Mouse (Mus musculus) retina, postnatal 1 day (tissue): Measurements from ENCODE around the gene Rnase2b.
A peak's percentile ranks its signal among the peaks of the same experiment; 100 is the strongest.
"Not testable (repeated sequence)": the region's sequence is repeated elsewhere in the genome, so short reads cannot be mapped to it uniquely, and the experiment has no call there.

Experiments
- DNase-seq: peaks from one replicate; pipeline ENCODE4 v3.0.0-alpha.2; 2012

Rnase2b gene

DNA sequence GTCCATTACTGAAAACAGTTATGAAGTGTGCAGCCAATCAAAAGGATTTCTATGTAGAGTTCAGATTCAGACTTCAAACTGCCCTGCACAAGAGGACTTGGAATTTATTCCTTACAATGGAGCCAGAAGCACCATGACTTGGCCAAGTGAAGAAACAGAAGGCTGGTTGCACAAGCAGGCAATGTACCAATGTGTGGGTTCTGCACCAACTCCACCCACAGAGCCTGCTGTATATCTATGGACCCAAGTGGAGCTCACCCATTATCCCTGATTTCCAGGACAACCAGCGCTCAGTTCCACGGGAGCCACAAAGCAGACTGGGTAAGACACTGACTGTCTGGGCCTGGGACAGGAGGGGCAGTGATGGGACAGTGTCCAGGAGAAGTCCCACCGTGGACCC lies at the start of gene Rnase2b:
TSS of gene Rnase2b (plus strand) at position 285 of the 400 bp plus-strand sequence.
- not testable (repeated sequence) for DNase-seq

DNA sequence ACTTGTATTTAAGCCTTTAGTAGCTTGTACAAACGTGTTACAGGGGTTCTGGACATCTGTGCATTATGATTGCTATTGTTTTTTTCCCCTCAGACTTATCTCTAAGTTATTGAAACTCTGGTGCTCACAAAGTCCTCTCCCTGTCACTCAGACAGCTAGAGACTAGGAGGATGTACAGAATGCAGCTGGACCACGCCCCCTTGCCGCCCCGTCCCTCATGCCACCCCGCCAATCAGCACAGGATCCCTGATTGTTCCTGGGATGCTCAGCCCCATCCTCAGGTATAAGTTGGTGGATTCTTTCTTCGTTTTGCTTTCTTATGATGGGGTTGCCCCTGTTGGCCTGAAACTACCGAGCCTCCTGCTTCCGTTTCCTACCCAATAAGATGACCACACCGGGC lies 48.6 kb upstream of the Rnase2b start:
- peak; percentile 22 for DNase-seq

DNA sequence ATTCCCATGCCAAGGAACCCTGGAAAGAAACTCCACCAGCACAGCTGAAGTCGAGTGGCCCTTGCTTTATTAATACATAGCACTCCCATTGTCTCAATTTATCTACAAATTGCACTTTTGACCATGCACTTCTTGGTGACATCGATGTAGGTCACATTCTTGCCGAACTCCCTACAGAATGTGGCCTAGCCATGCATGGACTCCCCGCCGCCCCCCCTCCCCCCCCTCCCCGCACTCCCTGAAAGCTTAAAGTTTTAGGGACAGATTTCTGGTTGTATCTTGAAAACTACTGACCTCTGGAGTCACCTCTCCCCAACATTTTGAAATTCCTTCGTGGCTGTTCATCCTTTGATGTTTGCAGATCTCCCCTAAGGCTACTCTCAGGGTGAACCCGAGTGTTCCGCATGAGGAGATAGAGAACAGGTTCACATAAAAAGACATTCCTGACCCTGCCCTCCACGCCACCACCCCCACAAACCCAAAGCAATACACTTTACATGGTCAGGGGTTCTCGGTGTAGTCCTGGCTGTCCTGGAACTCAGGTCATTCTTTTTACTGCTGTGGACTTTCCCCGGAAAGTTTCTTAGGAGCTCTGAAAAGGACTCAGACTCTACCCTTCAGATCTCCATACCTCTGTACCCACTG lies 48.0 kb upstream of the Rnase2b start, which contains the start of gene Eddm3b:
TSS of gene Eddm3b (plus strand) at position 511 of the 645 bp plus-strand sequence.
- DNase-seq: no peak

DNA sequence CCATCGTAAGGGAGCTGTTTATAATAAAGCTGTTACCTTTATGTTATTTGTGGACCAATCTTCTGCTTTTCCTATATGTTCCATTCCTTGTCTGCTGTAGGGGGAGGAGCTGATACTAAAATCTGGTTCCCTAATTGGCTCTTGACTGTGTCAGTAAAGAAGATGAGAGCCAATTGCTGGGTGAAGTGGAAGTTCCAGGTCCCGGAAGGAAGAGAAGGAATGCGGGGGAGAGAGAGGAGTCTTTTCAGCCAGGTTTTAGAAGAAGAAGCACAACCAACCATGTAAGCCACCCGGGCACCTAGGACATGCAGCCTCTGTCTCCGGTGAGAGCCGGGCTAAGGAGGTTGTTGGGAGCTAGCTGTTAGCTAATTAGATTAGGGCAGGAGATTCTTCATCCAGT lies 36.4 kb upstream of the Rnase2b start:
- no peak for DNase-seq

DNA sequence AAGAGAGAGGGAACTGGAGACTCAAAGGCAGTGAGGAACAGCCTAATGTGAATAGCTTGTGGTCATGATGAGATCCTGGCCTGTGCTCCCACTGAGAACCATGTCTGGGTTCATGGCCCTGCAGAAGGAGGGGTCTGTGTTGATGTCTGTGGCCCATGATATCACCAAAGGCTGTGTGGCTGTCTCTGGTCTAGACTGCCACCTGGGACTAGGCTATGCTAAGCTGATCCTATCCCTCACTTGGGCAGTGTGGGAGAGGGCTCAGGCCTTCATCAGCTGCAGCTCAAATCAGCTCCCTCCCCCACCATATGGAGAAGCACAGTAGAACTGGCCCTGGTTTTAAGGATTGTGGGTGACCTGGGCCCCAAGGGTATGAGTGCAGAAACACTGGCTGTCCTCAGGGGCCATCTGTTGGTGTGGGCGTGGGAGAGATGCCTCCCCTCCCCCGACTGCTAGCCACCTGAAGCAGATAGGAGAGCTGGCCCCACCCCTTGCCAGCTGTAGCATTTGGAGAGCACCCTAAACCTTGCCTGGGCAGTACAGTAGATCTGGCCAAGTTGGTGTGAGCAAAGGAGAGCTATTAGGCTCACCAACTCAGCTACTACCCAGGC lies 34.3 kb upstream of the Rnase2b start:
- no peak for DNase-seq

DNA sequence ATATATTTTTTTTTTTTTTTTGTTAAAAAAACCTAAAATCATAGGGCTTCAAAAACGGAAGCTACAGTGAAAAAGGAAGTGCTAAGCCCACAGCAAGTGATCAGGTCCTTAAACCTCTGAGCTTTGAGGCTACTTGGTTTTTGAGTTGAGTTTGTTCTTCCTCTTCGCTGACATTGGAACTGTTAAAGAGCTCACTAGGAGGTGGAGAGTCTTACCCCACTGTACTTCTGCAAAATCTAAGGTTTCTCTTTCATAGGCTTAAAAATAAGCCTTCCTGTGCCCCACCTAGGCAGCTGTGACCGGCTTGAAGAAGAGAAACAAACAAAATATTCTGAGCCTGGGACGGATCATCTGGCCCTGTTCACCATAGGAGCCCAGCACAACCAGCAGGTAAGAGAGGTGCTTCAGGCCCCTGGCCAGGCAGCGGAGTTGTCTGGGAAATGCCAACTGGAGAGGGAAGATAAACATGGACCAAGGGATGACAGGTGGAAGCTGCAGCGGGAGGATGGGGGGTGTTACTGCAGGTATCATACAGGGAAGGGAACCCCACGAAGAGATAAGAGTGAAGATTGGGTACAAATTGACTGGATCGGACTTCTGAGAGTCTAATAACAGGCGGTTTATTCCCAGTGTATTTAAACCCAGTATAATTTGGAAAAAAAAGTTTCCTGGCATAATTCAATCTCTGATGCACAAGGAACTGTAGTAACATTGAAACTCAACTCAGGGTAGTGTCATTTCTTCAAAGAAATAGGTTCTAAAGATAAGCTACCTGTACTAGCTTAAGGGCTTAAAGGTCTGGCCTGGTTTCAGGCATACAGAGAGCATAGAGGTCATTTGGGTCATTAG lies 33.1 kb upstream of the Rnase2b start:
- DNase-seq: no peak

DNA sequence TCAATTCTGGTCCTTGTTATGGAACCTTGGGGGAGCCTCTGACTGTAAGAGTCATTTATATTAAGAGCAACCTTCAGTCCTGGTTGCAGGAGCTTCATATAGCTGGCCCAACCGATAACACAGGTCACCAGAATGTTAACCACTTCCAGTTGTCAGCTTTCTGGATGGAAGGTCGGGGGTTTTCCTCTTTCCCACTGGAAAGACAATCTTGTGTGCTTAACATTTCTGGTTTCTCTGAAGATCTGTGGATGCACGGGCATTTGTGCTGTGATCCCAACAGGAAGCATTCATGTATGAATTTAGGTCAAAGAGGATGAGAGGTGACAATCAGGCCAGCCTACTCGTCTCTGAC lies 32.5 kb upstream of the Rnase2b start:
- DNase-seq: no peak

DNA sequence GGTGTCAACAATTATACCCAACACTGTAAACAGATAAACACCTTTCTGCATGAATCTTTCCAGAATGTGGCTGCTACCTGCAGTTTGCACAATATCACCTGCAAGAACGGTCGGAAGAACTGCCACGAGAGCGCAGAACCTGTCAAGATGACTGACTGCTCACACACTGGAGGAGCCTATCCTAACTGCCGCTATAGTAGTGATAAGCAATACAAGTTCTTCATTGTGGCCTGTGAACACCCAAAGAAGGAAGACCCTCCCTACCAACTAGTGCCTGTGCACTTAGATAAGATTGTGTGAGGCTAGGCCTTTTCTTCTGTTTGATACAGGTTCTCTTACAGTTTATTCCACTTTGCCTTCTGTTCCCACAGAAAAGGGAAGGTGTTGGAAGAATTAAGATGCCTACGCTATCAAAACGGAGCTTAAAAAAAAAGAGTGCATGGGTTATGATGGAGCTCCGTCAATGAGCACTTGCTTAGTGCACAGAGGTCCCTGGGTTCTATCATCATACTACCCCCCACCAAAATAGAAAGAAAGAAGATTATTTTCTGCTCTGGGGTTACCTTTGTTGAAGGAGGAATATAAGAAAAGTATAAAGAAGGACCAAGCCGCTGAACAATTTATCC lies 31.6 kb upstream of the Rnase2b start:
- DNase-seq: no peak

DNA sequence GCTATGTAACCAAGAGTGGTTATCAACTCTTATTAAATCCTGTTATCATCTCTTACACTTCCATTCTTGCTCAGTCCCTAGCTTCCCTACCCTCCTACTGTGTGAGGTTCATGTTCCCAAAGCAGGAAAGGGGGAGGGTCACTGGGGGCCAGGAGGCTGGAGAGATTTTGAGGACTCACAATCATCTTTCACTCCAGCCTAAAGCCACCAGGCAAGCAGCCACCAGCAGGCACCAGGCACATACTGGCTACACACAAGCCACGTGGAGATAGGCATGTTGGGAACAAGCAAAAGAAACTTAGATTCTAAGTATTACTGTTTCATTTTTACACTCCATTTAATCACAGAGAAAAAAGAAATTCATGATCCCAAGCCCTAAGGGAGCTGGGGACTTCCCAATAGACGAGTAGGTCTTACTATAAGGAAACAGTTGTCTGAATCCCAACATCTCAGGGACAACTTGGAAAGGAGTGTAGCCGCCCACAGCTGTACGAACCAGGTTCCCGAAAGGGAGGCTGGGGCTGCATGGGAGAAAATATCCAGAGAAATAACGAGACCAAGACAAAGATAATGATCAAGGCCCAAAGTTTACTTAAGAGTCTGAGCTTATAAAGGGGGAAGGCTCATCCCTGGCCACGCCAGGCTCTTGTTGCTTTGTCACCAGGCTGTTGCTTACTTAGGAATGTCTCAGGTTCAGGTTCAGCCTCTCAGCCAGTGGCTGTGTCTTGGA lies 30.8 kb upstream of the Rnase2b start:
- DNase-seq: no peak

DNA sequence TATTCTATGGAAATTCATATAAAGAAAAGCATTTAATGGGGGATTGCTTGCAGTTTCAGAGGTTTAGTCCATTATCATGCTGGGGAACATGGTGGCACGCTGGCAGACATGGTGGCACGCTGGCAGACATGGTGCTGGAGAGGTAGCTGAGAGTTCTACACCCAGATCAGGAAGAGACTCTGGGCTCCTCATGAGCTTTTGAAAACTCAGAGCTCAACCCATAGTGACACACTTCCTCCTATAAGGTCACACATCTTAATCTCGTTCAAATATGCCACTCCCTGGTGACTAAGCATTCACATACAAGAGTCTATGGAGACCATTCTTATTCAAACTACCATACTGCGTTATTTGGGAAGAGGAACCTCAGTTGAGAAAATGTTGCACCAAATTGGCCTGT lies 29.7 kb upstream of the Rnase2b start:
- no peak for DNase-seq

DNA sequence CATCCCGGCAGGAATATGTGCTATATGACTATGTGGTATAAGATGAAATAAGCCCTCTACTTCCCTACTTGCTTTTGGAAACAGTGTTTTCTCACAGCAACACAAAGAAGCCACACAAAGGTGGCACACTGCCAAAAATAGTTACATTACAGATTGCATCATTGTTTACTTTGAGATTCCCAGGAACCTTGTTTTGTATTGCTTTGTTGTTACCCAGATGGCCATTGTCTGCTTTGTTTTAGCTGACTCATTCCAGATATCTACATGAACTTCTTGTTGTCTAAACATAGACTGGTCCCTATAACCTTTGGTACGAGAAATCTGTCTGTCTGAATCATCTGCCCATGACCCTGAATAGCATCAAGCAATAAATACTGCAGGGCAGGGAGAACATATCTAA lies 21.7 kb upstream of the Rnase2b start:
- peak; percentile 62 for DNase-seq

DNA sequence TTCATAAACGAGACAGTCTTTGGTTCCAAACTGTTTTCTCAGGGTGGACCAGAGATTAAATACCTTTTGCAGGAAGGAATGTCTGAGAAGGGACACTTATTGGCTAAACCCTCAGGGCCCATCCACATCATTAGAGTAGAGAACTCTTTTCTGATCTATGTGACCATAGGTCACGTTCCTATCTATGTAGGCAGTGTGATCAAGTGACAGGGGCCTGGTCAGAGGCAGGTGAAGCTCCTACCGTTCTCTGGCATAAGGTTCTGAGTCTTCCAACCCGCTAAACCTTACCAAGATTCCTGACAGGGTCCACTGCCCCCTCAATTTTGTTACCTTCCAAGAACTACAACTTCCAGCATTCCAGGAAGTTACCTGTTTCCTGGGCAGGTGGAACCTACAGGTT lies 19.9 kb upstream of the Rnase2b start:
- DNase-seq: no peak

DNA sequence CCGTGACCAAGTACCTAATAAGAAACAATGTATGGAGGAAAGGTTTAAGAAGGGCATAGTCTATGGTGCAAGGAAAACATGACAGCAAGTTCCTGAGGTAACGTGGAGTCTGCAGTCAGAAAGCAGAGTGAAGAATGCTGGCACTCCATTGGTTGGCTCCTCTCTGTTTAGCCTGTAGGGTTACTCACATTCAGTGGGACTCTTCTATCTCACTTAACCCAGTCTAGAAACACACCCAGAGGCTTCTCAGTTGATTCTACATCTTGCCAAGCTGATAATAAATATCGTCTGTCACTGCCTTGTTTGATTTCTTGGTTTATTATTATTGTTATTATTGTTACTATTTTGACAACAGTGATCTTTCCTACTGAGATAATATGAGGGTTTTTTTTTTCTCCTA lies 19.5 kb upstream of the Rnase2b start:
- DNase-seq: no peak

DNA sequence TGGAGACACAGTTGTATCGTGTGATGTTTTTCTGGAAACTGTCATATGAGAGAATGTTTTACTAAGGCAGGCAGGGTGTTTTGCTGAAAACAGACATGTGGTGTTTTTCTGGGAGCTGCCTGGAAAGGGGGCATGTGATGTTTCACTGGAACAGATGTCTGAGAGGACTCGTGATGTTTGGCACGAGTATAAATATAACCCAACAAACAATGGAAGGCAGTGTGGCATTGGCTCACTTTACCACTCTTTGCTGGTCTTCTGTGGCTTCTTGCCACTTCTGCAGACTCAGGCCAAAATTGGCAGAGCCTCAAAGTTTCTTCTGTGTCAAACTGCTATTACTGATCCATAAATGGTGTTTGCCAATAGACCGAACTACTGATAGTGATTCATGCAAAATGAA lies 18.8 kb upstream of the Rnase2b start:
- DNase-seq: no peak

DNA sequence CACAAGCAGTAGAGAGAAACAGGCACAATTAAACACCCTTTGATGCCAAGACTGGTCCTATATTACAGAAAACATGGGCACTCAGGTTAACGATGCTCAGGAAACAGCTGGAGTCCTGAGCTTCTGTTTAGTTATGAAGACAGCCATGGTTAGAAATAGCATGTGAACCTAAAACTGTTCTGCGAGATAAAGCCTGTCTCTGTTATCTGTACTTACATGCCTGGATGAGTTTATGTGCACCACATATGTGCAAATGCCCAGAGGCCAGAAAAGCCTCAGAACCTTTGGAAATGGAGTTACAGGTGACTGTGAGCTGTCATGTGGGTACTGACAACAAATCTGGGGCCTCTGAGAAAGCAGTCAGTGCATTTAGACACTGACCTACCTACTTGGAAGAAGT lies 18.1 kb upstream of the Rnase2b start:
- DNase-seq: no peak

DNA sequence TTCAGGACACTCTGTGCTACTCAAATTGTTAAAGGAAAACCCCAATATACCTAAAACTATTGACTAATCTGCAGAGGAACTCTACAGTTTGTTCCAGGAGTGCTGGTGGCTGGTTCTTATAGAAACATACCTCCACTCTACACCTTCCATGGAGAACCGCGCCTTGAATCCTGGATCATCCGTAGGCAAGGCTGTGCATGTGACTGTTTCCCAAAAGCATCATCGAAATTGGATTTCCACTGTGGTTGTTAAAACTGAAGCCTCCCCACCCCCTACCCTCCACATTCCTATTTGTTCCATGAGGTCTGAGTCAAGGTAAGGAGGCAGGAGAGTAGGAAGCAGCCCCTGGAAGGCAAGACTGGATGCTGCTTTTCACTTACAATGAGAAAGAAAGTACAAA lies 17.6 kb upstream of the Rnase2b start:
- no peak for DNase-seq

DNA sequence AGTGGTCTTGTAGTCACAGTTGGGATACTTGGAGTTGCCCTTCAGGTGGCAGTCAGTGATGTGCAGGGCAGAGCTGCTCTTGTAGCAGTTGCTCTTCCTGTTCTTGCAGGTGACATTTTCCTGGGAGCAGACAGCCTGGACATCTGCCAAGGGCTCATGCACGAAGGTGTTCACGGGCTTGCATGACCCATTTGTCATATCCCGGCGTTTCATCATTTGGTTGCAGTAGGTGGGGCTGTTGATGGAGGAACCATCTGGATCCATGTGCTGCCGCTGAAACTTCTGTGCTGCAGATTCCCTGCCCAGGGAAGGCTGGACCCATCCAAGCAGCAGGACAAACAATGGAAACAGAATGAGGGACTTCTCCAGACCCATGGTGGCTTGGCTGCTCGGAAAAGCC lies 16.5 kb upstream of the Rnase2b start:
- DNase-seq: no peak

DNA sequence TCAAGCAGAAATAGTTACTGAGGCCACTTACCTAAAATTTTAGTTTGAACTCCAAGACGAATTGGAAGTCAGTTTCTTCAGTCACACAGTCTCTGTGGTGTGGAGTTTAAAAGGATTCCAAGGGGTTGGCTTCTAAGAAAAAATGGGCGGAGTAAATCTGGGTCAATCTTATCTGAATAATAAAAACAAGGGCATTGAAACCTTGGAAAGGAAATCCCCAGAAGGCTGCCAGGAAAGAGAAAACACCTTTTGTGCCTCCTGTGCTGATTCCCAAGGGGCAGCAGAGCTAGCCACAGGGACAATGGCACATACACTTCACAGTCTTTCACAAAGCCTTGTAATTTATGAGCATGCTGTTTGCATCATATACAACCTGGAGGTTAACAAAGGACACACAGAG lies 15.4 kb upstream of the Rnase2b start, which contains the start of gene Rnase1:
TSS of gene Rnase1 (minus strand) at position 101 of the 400 bp plus-strand sequence.
- DNase-seq: no peak

DNA sequence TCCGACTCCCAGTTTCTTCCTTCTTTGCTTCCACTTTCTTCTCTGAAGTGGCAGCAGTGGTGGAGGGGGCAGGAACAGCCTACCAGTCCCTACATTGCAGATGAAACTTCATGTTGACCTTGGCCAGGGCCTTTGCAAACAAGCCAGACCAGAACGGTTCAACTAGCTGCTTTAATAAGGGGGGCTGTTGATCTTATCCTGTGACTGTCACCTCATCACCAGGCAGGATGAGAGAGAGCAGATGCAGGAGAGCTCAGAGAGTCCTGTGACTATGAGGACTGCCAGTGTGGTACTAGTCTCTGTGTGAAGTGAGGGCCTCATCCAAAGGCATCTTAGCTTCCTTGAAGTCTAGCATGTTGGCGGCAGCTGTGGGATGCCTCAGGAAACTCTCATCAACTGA lies 14.1 kb upstream of the Rnase2b start:
- no peak for DNase-seq

DNA sequence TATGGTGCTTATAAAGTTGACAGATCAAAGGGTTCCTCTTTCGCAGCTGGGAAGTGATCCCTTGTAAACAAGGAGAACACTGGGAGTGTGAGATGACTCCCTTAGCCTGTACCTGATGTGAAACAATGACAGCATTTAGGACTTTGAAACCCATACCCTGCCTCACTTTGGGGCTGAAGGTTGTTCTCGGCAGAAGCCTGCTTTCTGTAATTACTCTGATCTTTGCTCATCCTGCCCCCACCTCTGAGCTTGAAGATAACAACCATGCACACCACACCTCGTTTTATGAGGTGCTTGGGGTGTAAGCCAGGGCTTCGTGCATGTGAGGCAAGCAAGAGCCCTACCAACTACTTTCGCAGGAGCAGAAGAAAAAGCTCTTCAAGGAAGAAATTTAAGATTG lies 12.9 kb upstream of the Rnase2b start:
- DNase-seq: no peak

DNA sequence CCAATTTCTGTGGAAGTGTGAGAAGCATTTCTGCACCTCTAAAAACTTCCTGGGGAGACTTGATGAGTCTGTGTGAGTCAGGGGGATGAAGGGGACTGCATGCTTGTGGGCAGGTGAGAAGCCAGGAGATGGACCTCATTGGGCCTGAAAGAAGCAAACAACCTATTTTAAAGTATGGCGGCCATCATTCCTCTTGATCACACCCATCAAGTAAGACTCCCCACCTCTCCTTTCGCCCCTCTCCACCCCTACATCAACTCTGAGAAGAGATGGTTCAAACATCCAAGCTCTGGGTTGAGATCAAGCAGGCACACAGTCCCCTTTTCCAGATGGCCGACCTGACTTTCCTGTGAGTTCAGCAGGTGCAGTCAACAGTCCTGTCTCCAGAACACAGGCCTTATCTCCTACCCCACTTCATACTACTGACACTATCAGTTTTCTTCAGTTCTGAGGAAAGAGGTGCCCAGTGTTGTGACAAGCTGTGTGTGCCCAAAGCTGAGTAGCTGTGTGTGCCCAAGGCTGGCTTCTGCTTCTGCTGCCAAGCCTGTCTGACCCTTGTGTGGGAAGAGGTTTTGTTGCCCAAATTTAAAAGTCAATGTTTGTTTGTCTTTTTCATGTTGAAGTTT lies 11.7 kb upstream of the Rnase2b start:
- no peak for DNase-seq

DNA sequence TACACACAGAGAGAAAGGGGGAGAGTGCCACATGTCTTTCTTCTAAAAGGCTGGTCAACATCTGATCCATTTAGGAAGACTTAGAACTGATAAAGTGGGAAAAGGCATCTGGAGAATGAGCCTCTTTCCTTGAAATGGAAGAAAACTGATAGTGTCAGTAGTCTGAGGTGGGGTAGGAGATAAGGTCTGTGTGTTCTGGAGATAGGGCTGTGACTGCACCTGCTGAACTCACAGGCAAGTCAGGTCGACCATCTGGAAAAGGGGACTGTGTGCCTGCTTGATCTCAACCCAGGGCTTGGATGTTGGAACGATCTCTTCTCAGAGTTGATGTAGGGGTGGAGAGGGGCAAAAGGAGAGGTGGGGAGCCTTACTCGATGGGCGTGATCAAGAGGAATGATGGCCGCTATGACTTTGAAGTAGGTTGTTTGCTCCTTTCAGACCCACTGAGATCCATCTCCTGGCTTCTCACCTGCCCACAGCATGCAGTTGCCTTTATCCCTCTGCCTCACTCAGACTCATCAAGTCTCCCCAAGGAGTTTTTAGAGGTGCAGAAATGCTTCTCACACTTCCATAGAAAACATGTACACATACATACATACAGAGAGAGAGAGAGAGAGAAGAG lies 9.7 kb upstream of the Rnase2b start:
- DNase-seq: no peak
